Mouse (Mus musculus) heart, embryonic 14.5 days (tissue): ENCODE data around the gene Pih1d1. TPM values are rescaled to one million over a fixed set of nuclear protein-coding genes. Genes with fewer than 3 reads are reported as not detected.
A peak's percentile ranks its signal among the peaks of the same experiment; 100 is the strongest.

Experiments
- ATAC-seq: fragments of 200-750 bp; cut with Nextera tagmentation; 2 replicates; pipeline ENCODE4 v1.8.0; 2017; ENCODE audit warnings: low read depth, moderate TSS enrichment; ENCODE audit not compliant: insufficient number of reproducible peaks, insufficient read depth, low FRiP score
- H3K27ac ChIP-seq, 2 experiments: fragments of 200-500 bp in 1 of 2; fragments of 300-500 bp in 1 of 2; sonication (generic) in 1 of 2; replicated peaks in 1 of 2; 2 replicates each; pipeline ENCODE4 v1.5.1; 2012 to 2014; ENCODE audit warnings: low read depth in 2 of 2, low read length in 2 of 2, control low read depth in 1 of 2, mild to moderate bottlenecking in 1 of 2, mixed read lengths in 1 of 2; ENCODE audit not compliant: control insufficient read depth in 1 of 2, insufficient read depth in 1 of 2
- H3K27me3 ChIP-seq: fragments of 300-500 bp; sonication (generic); 2 replicates; pipeline ENCODE4 v1.6.1; 2014; ENCODE audit warnings: mild to moderate bottlenecking, low read length, control low read depth; ENCODE audit not compliant: control insufficient read depth, insufficient read depth
- H3K36me3 ChIP-seq: fragments of 300-500 bp; sonication (generic); 2 replicates; pipeline ENCODE4 v1.6.1; 2014; ENCODE audit warnings: mild to moderate bottlenecking, control low read depth, low read length, mixed read lengths; ENCODE audit not compliant: control insufficient read depth, insufficient read depth
- H3K4me1 ChIP-seq, 2 experiments: fragments of 200-500 bp in 1 of 2; fragments of 300-500 bp in 1 of 2; sonication (generic) in 1 of 2; 2 replicates each; pipeline ENCODE4 v1.6.1; 2012 to 2014; ENCODE audit warnings: low read length in 2 of 2, control low read depth in 1 of 2, mixed read lengths in 1 of 2; ENCODE audit not compliant: control insufficient read depth in 2 of 2, insufficient read depth in 2 of 2
- H3K4me2 ChIP-seq: fragments of 300-500 bp; sonication (generic); 2 replicates; pipeline ENCODE4 v1.6.1; 2014; ENCODE audit warnings: mild to moderate bottlenecking, low read length
- H3K4me3 ChIP-seq, 2 experiments: fragments of 200-500 bp in 1 of 2; fragments of 300-500 bp in 1 of 2; sonication (generic) in 1 of 2; 2 replicates each; pipeline ENCODE4 v1.5.1; 2012 to 2014; ENCODE audit warnings: low read length in 2 of 2, mild to moderate bottlenecking in 2 of 2, control low read depth in 1 of 2, low read depth in 1 of 2, moderate library complexity in 1 of 2; ENCODE audit not compliant: control insufficient read depth in 1 of 2, insufficient read depth in 1 of 2
- H3K9ac ChIP-seq: fragments of 300-500 bp; sonication (generic); 2 replicates; pipeline ENCODE4 v1.6.1; 2014; ENCODE audit warnings: mild to moderate bottlenecking, low read length
- H3K9me3 ChIP-seq: fragments of 300-500 bp; sonication (generic); 2 replicates; pipeline ENCODE4 v1.6.1; 2016; ENCODE audit warnings: low read length, control low read depth; ENCODE audit not compliant: control insufficient read depth
- WGBS: fragments of 180-500 bp; shearing (Covaris S2); extraction: QIAGEN DNeasy Blood & Tissue Kit; methylation state at CpG from one replicate; pipeline ENCODE4 v1.1.7; 2014; 5-methylcytosine and 5-hydroxymethylcytosine counted together
- microRNA counts: library from miRNA; unstranded; fragments of <30 nt; microRNA quantifications from one replicate; lab custom pipeline; 2016
- microRNA-seq: library from miRNA; unstranded; fragments of <30 nt; microRNA quantifications from one replicate; pipeline ENCODE4, GENCODE M21; 2016
- polyA plus RNA-seq: library from polyadenylated mRNA; unstranded; fragments of >200 nt; fragmentation: Nextera tagmentation; extraction: Ambion mirVana; gene quantifications from 2 replicates; pipeline ENCODE4 v1.2.1, GENCODE M21; 2014

Gene Pih1d1
- polyA plus RNA-seq, 1 experiment from 2014 or later = 94.5 TPM

- Histone ChIP-seq H3K9ac (no peak overlapping the region; the same call in 1 of the 2 replicates), H3K9me3 (no peaks in the 10 kb centered on the region), H3K4me3 (no peak overlapping the region)
These were observed 48.6 kb downstream of the Pih1d1 start for GRCm38 (mm10) chr7:45202654-45203053.

GRCm38 (mm10) chr7:45204380-45205143, 50.5 kb downstream of the Pih1d1 start, which contains the start of gene Ccdc155:
TSS of gene Ccdc155 (minus strand) at chr7:45204892.
- peak within 1 kb of the TSS; percentile 42 to 60 for H3K4me3 ChIP-seq
- no peak within 1 kb of the TSS for H3K27ac ChIP-seq
- H3K4me2 ChIP-seq = peak within 1 kb of the TSS; percentile 69
- peak; percentile 79 for ATAC-seq
- H3K4me1 ChIP-seq = peaks cover 0 to 4% of the 10 kb centered on the region in 2 experiments; a peak in 1 of 4 replicates
- H3K27me3 ChIP-seq = no peaks in the 10 kb centered on the region
- WGBS = 7% methylated on average over 44 of the region's 44 CpGs
- no peak within 1 kb of the TSS for H3K9ac ChIP-seq
- H3K9me3 ChIP-seq = no peaks in the 10 kb centered on the region
- no peaks in the 10 kb centered on the region for H3K36me3 ChIP-seq

More at GRCm38 (mm10) chr7:45202654-45203053, 48.6 kb downstream of the Pih1d1 start:
- WGBS = 19% methylated on average over 10 of the region's 10 CpGs
- H3K27ac ChIP-seq = no peak overlapping the region
- H3K4me1 ChIP-seq = peaks cover 0 to 6% of the 10 kb centered on the region in 2 experiments; a peak in 1 of 4 replicates
- H3K27me3 ChIP-seq = no peaks in the 10 kb centered on the region
- H3K4me2 ChIP-seq = no peak overlapping the region
- no peaks in the 10 kb centered on the region for H3K36me3 ChIP-seq
- ATAC-seq = no peak

GRCm38 (mm10) chr7:45208260-45208659, 54.2 kb downstream of the Pih1d1 start:
- no peak overlapping the region for H3K4me2 ChIP-seq
- H3K36me3 ChIP-seq = no peaks in the 10 kb centered on the region
- no peak overlapping the region for H3K27ac ChIP-seq
- ATAC-seq = no peak
- no peaks in the 10 kb centered on the region for H3K9me3 ChIP-seq
- no peak overlapping the region for H3K4me3 ChIP-seq
- no peak overlapping the region for H3K9ac ChIP-seq
- H3K27me3 ChIP-seq = peaks cover 22% of the 10 kb centered on the region
- H3K4me1 ChIP-seq = peaks cover 3 to 5% of the 10 kb centered on the region in 2 experiments; a peak in 2 of 4 replicates
- WGBS = 76% methylated on average over 6 of the region's 6 CpGs

MicroRNAs encoded within 50 kb of the gene (microRNA counts, 519-probe panel; counts per million panel counts)
- 322 counts per million, percentile 70 among the panel's probes with 10 or more counts for microRNA mmu-miR-150 (lab: Ali Mortazavi, UCI)

Small RNA genes within 50 kb of the gene (microRNA-seq; reads per million reads assigned to microRNA genes)
- gene Mir150 (16.8 reads per million, percentile 29 among the genes with 10 or more reads in this experiment), gene Mir5121 (9.5 reads per million, percentile 21 among the genes with 10 or more reads in this experiment), gene Mir7055 (not detected)

Other genes with a start within 250 kb of the Pih1d1 start
- 54.0 and 58.8 TPM in 2 replicates for gene Ap2a1, start 224.8 kb upstream of the Pih1d1 start, polyA plus RNA-seq
- not detected in 2 replicates for gene Tsks, start 211.1 kb upstream of the Pih1d1 start, polyA plus RNA-seq
- gene Cpt1c, start 179.5 kb upstream of the Pih1d1 start, polyA plus RNA-seq = 8.0 and 11.1 TPM in 2 replicates
- gene Prmt1, start 167.7 kb upstream of the Pih1d1 start, polyA plus RNA-seq = 134 and 145 TPM in 2 replicates
- 57.6 and 60.9 TPM in 2 replicates for gene Irf3, start 156.7 kb upstream of the Pih1d1 start, polyA plus RNA-seq
- gene Bcl2l12, start 155.6 kb upstream of the Pih1d1 start, polyA plus RNA-seq = 34.7 and 35.4 TPM in 2 replicates
- gene Scaf1, start 137.9 kb upstream of the Pih1d1 start, polyA plus RNA-seq = 36.2 and 36.8 TPM in 2 replicates
- 98.6 and 108 TPM in 2 replicates for gene Rras, start 136.3 kb upstream of the Pih1d1 start, polyA plus RNA-seq
- 6.7 and 8.7 TPM in 2 replicates for gene Prr12, start 101.4 kb upstream of the Pih1d1 start, polyA plus RNA-seq
- 48.5 and 53.8 TPM in 2 replicates for gene Nosip, start 91.9 kb upstream of the Pih1d1 start, polyA plus RNA-seq
- 13.4 and 14.5 TPM in 2 replicates for gene Prrg2, start 91.6 kb upstream of the Pih1d1 start, polyA plus RNA-seq
- 218 and 262 TPM in 2 replicates for gene Rcn3, start 62.1 kb upstream of the Pih1d1 start, polyA plus RNA-seq
- 50.5 and 53.8 TPM in 2 replicates for gene Fcgrt, start 50.5 kb upstream of the Pih1d1 start, polyA plus RNA-seq
- gene Rps11, start 29.9 kb upstream of the Pih1d1 start, polyA plus RNA-seq = 1,053 and 1,103 TPM in 2 replicates
- 878 and 918 TPM in 2 replicates for gene Rpl13a, start 25.5 kb upstream of the Pih1d1 start, polyA plus RNA-seq
- gene Gm45713, start 18.1 kb upstream of the Pih1d1 start, polyA plus RNA-seq = 0.34 and 0.58 TPM in 2 replicates
- 1.3 and 1.4 TPM in 2 replicates for gene Flt3l, start 17.9 kb upstream of the Pih1d1 start, polyA plus RNA-seq
- 27.8 and 31.2 TPM in 2 replicates for gene Aldh16a1, start 281 bp downstream of the Pih1d1 start, polyA plus RNA-seq
- gene Slc17a7, start 9.6 kb downstream of the Pih1d1 start, polyA plus RNA-seq = 5.3 and 7.8 TPM in 2 replicates
- gene Gfy, start 25.3 kb downstream of the Pih1d1 start, polyA plus RNA-seq = not detected in 2 replicates
- gene Pth2, start 26.7 kb downstream of the Pih1d1 start, polyA plus RNA-seq = 0.61 TPM in 1 of 2 replicates, not detected in the other
- gene Ccdc155, start 50.6 kb downstream of the Pih1d1 start, polyA plus RNA-seq = 0.32 and 0.54 TPM in 2 replicates
- gene Dkkl1, start 57.8 kb downstream of the Pih1d1 start, polyA plus RNA-seq = 0.65 and 1.7 TPM in 2 replicates
- 106 and 111 TPM in 2 replicates for gene Tead2, start 61.5 kb downstream of the Pih1d1 start, polyA plus RNA-seq
- 1.7 and 1.9 TPM in 2 replicates for gene Cd37, start 84.8 kb downstream of the Pih1d1 start, polyA plus RNA-seq
- gene Slc6a16, start 86.8 kb downstream of the Pih1d1 start, polyA plus RNA-seq = 0.38 TPM in 1 of 2 replicates, not detected in the other
- gene Slc6a21, start 123.2 kb downstream of the Pih1d1 start, polyA plus RNA-seq = not detected in 2 replicates
- gene Trpm4, start 179.5 kb downstream of the Pih1d1 start, polyA plus RNA-seq = 11.1 and 12.4 TPM in 2 replicates
- gene Hrc, start 181.0 kb downstream of the Pih1d1 start, polyA plus RNA-seq = 24.1 and 28.3 TPM in 2 replicates
- 2.7 and 2.8 TPM in 2 replicates for gene Ppfia3, start 212.7 kb downstream of the Pih1d1 start, polyA plus RNA-seq
- 1.0 and 1.1 TPM in 2 replicates for gene Lin7b, start 216.3 kb downstream of the Pih1d1 start, polyA plus RNA-seq
- gene Snrnp70, start 241.4 kb downstream of the Pih1d1 start, polyA plus RNA-seq = 64.1 and 65.2 TPM in 2 replicates